Mouse (Mus musculus) forebrain, embryonic 15.5 days (tissue): Measurements from ENCODE around the gene Gm42791. TPM values are rescaled to one million over a fixed set of nuclear protein-coding genes. Genes with fewer than 3 reads are reported as not detected.

Source experiments
- ATAC-seq: fragments of 200-750 bp; cut with Nextera tagmentation; replicated peaks from 2 replicates; pipeline ENCODE4 v1.8.0; 2017; ENCODE audit warnings: mild to moderate bottlenecking, moderate TSS enrichment, moderate library complexity
- H3K27ac ChIP-seq: fragments of 300-500 bp; sonication (generic); replicated peaks from 2 replicates; pipeline ENCODE4 v1.5.1; 2015; ENCODE audit warnings: mild to moderate bottlenecking, inconsistent platforms
- H3K27me3 ChIP-seq: fragments of 300-500 bp; sonication (generic); 2 replicates; pipeline ENCODE4 v1.6.1; 2015; ENCODE audit warnings: inconsistent platforms
- H3K36me3 ChIP-seq: fragments of 300-500 bp; sonication (generic); 2 replicates; pipeline ENCODE4 v1.6.1; 2015; ENCODE audit warnings: mild to moderate bottlenecking, inconsistent platforms
- H3K4me1 ChIP-seq: fragments of 300-500 bp; sonication (generic); 2 replicates; pipeline ENCODE4 v1.6.1; 2015; ENCODE audit warnings: inconsistent platforms
- H3K4me2 ChIP-seq: fragments of 300-500 bp; sonication (generic); replicated peaks from 2 replicates; pipeline ENCODE4 v1.6.1; 2015; ENCODE audit warnings: mild to moderate bottlenecking, inconsistent platforms
- H3K4me3 ChIP-seq: fragments of 300-500 bp; sonication (generic); 2 replicates; pipeline ENCODE4 v1.5.1; 2015; ENCODE audit warnings: mild to moderate bottlenecking, inconsistent platforms
- H3K9ac ChIP-seq: fragments of 300-500 bp; sonication (generic); replicated peaks from 2 replicates; pipeline ENCODE4 v1.6.1; 2015; ENCODE audit warnings: mild to moderate bottlenecking, inconsistent platforms
- H3K9me3 ChIP-seq: fragments of 300-500 bp; sonication (generic); 2 replicates; pipeline ENCODE4 v1.6.1; 2016; ENCODE audit warnings: inconsistent platforms
- WGBS: fragments of 180-500 bp; shearing (Covaris S2); methylation state at CpG from one replicate; pipeline ENCODE4 v1.1.7; 2015; ENCODE audit warnings: mixed read lengths; 5-methylcytosine and 5-hydroxymethylcytosine counted together
- polyA plus RNA-seq: library from polyadenylated mRNA; unstranded; fragments of >200 nt; fragmentation: Nextera tagmentation; extraction: Ambion mirVana; gene quantifications from 2 replicates; pipeline ENCODE4 v1.2.1, GENCODE M21; 2015

Gene Gm42791
- polyA plus RNA-seq, 1 experiment from 2014 or later: 7.4 TPM

DNA sequence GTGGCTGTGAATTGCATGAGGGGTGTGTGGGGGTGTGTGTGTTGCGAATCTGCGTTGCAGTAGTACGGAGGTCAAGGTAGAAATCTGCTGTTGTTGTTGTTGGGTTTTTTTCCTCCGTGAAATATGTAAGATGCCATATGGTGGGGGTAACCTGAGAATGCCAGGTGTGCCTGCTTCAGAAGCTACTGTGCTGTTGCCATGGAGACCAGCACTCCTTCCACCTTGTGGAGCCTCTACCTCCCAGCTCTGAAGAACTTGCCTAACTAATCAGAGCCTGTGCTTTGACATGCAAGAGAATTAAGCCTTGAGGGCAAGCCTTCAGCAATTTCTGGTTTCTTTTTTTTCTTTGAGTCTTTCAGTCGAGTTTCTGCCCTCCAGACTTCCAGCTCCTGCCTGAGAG lies 140.8 kb downstream of the Gm42791 start:
- 20% methylated on average over 5 of the region's 5 CpGs for WGBS
- Histone ChIP-seq H3K27ac (no peak overlapping the region), H3K9me3 (no peaks in the 10 kb centered on the region), H3K4me1 (no peaks in the 10 kb centered on the region), H3K4me3 (no peak overlapping the region), H3K27me3 (no peaks in the 10 kb centered on the region), H3K4me2 (no peak overlapping the region), H3K36me3 (no peaks in the 10 kb centered on the region), H3K9ac (no peak overlapping the region)
- peak; percentile 70; the same call in 1 of the 2 replicates for ATAC-seq

DNA sequence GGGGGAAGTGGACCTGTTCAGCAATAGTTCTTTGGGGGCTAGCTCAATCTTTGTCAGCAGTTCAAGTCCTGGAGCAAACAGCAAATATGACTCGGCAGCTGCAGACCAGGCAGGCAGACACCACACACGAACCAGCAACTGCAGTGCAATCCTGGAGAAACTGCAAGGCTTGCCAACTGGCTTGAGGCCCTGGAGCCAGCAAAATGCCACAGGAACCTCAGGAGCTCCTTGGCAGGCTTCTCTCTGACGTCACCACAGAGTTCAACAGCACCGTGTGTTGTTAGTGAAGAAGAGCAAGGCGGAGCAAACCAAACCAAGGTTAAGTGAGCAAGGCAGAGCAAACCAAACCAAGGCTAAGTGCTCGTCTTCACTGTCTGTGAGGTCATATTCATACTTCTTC lies 145.4 kb downstream of the Gm42791 start:
- Histone ChIP-seq H3K4me1 (no peaks in the 10 kb centered on the region), H3K9ac (no peak overlapping the region), H3K36me3 (no peaks in the 10 kb centered on the region), H3K4me3 (no peak overlapping the region), H3K27me3 (no peaks in the 10 kb centered on the region), H3K27ac (no peak overlapping the region), H3K4me2 (no peak overlapping the region), H3K9me3 (no peaks in the 10 kb centered on the region)
- 81% methylated on average over 6 of the region's 6 CpGs for WGBS
- no peak for ATAC-seq

DNA sequence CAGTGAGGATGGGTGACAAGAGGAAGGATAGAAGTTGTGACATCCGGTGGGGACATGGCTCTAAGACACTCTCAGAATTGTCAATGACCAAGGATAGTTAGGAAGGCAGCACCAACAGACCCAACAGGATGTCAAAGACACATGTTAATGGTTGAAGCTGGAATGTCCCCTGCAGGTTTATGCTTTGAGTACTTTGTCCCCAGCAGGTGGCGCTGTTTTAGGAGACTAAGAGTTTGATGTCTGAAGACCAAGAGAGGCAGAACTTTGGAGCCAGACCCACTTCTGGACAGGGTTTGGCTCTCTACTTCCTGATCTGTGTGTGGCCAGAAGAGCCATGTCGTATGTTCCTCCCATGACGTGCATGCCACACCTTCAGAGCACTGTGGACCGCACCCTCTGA lies 147.9 kb downstream of the Gm42791 start:
- Histone ChIP-seq H3K9ac (no peak overlapping the region), H3K9me3 (no peaks in the 10 kb centered on the region), H3K36me3 (no peaks in the 10 kb centered on the region), H3K4me2 (no peak overlapping the region), H3K27me3 (no peaks in the 10 kb centered on the region), H3K27ac (no peak overlapping the region), H3K4me3 (no peak overlapping the region), H3K4me1 (no peaks in the 10 kb centered on the region)
- 93% methylated on average over 5 of the region's 5 CpGs for WGBS
- ATAC-seq: no peak

Other genes with a start within 250 kb of the Gm42791 start
- gene Katnal1, start 65.8 kb downstream of the Gm42791 start, polyA plus RNA-seq: 35.0 and 36.3 TPM in 2 replicates
- gene Uspl1, start 189.2 kb upstream of the Gm42791 start, polyA plus RNA-seq: 51.6 and 51.7 TPM in 2 replicates
- gene Hmgb1, start 189.3 kb upstream of the Gm42791 start, polyA plus RNA-seq: 1,140 and 1,184 TPM in 2 replicates